Mouse (Mus musculus) heart, embryonic 11.5 days (tissue): Measurements from ENCODE around the gene Gsta4. TPM values are rescaled to one million over a fixed set of nuclear protein-coding genes. Genes with fewer than 3 reads are reported as not detected.
A peak's percentile ranks its signal among the peaks of the same experiment; 100 is the strongest.

Experiments used
- ATAC-seq: fragments of 200-750 bp; cut with Nextera tagmentation; replicated peaks from 2 replicates; pipeline ENCODE4 v1.8.0; 2017; ENCODE audit warnings: moderate library complexity; ENCODE audit not compliant: insufficient number of reproducible peaks, low FRiP score, low TSS enrichment
- H3K27ac ChIP-seq: fragments of 300-500 bp; sonication (generic); 2 replicates; pipeline ENCODE4 v1.5.1; 2014; ENCODE audit warnings: mild to moderate bottlenecking, low read depth, low read length
- H3K27me3 ChIP-seq: fragments of 300-500 bp; sonication (generic); 2 replicates; pipeline ENCODE4 v1.6.1; 2014; ENCODE audit warnings: mild to moderate bottlenecking, low read length, mixed read lengths; ENCODE audit not compliant: control insufficient read depth, insufficient read depth
- H3K36me3 ChIP-seq: fragments of 300-500 bp; sonication (generic); 2 replicates; pipeline ENCODE4 v1.6.1; 2014; ENCODE audit warnings: mild to moderate bottlenecking, low read length, moderate library complexity, mixed read lengths; ENCODE audit not compliant: control insufficient read depth, insufficient read depth
- H3K4me1 ChIP-seq: fragments of 300-500 bp; sonication (generic); 2 replicates; pipeline ENCODE4 v1.6.1; 2014; ENCODE audit warnings: low read length; ENCODE audit not compliant: control insufficient read depth, insufficient read depth
- H3K4me2 ChIP-seq: fragments of 300-500 bp; sonication (generic); 2 replicates; pipeline ENCODE4 v1.6.1; 2014; ENCODE audit warnings: mild to moderate bottlenecking, moderate library complexity
- H3K4me3 ChIP-seq: fragments of 300-500 bp; sonication (generic); 2 replicates; pipeline ENCODE4 v1.5.1; 2014; ENCODE audit warnings: low read depth, low read length
- H3K9ac ChIP-seq: fragments of 300-500 bp; sonication (generic); 2 replicates; pipeline ENCODE4 v1.6.1; 2014; ENCODE audit warnings: mild to moderate bottlenecking, low read depth, low read length, moderate library complexity
- H3K9me3 ChIP-seq: fragments of 300-500 bp; sonication (generic); replicated peaks from 2 replicates; pipeline ENCODE4 v1.6.1; 2016; ENCODE audit warnings: low read length; ENCODE audit not compliant: control insufficient read depth
- WGBS: fragments of 180-500 bp; shearing (Covaris S2); extraction: QIAGEN DNeasy Blood & Tissue Kit; methylation state at CpG from one replicate; pipeline ENCODE4 v1.1.7; 2014; ENCODE audit not compliant: insufficient replicate concordance; 5-methylcytosine and 5-hydroxymethylcytosine counted together
- polyA plus RNA-seq: library from polyadenylated mRNA; unstranded; fragments of >200 nt; fragmentation: Nextera tagmentation; extraction: Ambion mirVana; gene quantifications from 2 replicates; pipeline ENCODE4 v1.2.1, GENCODE M21; 2014

Gsta4 gene
- polyA plus RNA-seq, 1 experiment from 2014 or later, result 87.5 TPM

DNA sequence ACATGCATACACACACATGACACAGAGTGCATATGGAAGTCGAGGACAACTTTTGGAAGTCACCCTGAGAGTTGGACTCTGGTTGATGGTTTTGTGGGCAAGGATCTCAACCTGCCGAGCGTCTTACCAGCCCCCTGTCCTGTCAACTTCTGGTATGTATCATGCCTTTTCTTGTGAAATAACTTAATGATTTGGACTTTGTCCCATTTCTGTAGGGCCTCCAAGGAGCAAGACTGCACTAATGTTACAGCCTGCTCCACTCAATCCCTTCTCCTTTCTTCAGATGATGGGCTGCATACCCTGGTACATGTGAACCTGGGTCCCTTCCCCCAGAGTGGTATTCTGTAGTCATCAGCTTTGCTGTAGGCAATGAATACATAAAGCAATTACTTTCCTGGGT lies 27.5 kb downstream of the Gsta4 start:
- ATAC-seq, result no peak
- Histone ChIP-seq H3K36me3 (peaks cover 13% of the 10 kb centered on the region; the same call in 1 of the 2 replicates), H3K9ac (no peak overlapping the region), H3K4me3 (no peak overlapping the region), H3K4me2 (no peak overlapping the region), H3K4me1 (peaks cover 9% of the 10 kb centered on the region; the same call in 1 of the 2 replicates), H3K9me3 (no peaks in the 10 kb centered on the region), H3K27ac (no peak overlapping the region), H3K27me3 (no peaks in the 10 kb centered on the region)
- 91% methylated on average over 3 of the region's 3 CpGs for WGBS

GRCm38 (mm10) chr9:78210821-78211220 lies 28.2 kb downstream of the Gsta4 start:
- H3K27ac ChIP-seq, result no peak overlapping the region
- WGBS, result 98% methylated on average over 2 of the region's 2 CpGs
- peaks cover 6% of the 10 kb centered on the region; the same call in 1 of the 2 replicates for H3K36me3 ChIP-seq
- H3K4me2 ChIP-seq, result no peak overlapping the region
- no peaks in the 10 kb centered on the region for H3K27me3 ChIP-seq
- peaks cover 9% of the 10 kb centered on the region; the same call in 1 of the 2 replicates for H3K4me1 ChIP-seq
- H3K9ac ChIP-seq, result no peak overlapping the region
- ATAC-seq, result no peak
- H3K9me3 ChIP-seq, result no peaks in the 10 kb centered on the region
- no peak overlapping the region for H3K4me3 ChIP-seq

DNA sequence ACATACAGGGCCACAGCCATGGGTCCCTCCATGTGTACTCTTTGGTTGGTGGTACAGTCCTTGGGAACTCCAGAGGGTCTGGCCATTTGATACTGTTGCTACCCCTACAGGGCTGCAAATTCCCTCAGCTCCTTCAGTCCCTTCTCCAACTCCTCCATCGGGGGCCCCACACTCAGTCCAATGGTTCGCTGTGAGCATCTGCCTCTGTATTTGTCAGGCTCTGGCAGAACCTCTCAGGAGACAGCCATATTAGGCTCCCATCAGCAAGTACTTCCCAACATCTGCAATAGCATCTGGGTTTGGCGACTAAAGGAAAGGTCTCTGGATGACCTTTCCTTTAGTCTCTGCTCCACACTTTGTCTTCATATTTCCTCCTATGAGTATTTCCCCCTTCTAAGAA lies 28.9 kb downstream of the Gsta4 start:
- WGBS, result 81% methylated on average over 3 of the region's 3 CpGs
- H3K36me3 ChIP-seq, result peaks cover 6% of the 10 kb centered on the region; the same call in 1 of the 2 replicates
- peaks cover 9% of the 10 kb centered on the region; the same call in 1 of the 2 replicates for H3K4me1 ChIP-seq
- H3K4me3 ChIP-seq, result no peak overlapping the region
- H3K27ac ChIP-seq, result peak overlapping the region; percentile 80
- no peak for ATAC-seq
- no peaks in the 10 kb centered on the region for H3K27me3 ChIP-seq
- no peak overlapping the region for H3K4me2 ChIP-seq
- no peaks in the 10 kb centered on the region for H3K9me3 ChIP-seq
- H3K9ac ChIP-seq, result no peak overlapping the region

DNA sequence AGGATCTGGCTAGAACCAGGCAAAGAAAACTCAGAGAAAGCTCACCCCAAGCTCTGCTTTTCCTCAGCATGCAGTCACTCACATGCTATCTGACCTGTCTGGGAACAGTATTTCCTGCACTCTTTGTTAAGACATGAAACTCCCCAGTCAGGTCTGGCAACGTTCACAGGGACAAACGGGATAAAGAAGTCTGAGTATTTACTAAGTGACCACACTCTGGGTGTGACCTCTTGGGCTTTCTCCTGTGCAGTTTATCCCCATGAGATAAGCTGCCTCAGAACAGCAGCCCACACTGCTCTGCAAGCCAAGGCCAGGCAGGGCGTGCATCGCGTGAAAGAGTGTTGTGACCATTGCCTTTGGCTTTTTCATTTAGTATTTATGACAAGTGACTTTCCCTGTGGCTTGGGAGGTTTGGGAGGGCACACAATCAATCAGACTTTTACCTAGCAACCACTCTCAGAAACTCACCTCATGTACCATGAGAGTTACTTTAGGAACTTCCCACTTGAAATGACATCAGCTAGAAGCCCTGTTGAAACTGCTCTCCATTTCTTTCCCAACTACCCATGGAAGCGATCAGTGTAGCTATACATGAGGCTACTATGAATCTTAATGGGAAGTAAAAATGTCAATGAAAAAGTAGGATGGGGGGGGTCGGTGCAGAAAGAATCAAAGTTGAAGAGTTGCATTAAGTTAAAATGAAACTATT lies 29.9 kb downstream of the Gsta4 start:
- Histone ChIP-seq H3K27me3 (no peaks in the 10 kb centered on the region), H3K4me2 (no peak overlapping the region), H3K36me3 (peaks cover 6% of the 10 kb centered on the region; the same call in 1 of the 2 replicates), H3K9ac (no peak overlapping the region), H3K9me3 (no peaks in the 10 kb centered on the region), H3K4me1 (peaks cover 9% of the 10 kb centered on the region; the same call in 1 of the 2 replicates), H3K4me3 (no peak overlapping the region), H3K27ac (peak overlapping the region; percentile 80)
- ATAC-seq, result peak; percentile 65
- 35% methylated on average over 7 of the region's 7 CpGs for WGBS

DNA sequence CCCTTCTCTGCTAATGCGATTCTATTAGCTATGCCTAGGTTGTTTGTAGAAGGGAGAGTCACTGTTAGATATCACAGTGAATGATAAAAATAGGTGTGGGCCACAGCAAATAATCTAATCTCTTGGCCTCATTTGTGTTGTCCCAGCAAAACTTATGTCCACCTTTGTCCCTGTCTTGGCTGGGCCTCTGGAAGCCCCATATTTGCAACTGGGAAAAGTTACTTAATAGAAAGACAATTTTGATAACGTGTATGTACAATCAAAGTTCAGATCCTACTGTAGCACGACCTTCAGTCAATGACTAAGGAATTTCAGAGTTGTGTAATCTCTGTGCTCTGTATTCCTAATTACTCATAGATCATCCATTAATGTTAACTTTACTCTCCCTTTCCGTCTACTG lies 34.5 kb downstream of the Gsta4 start:
- Histone ChIP-seq H3K27ac (no peak overlapping the region), H3K9ac (no peak overlapping the region), H3K4me1 (peaks cover 9% of the 10 kb centered on the region; the same call in 1 of the 2 replicates), H3K9me3 (no peaks in the 10 kb centered on the region), H3K36me3 (no peaks in the 10 kb centered on the region), H3K4me3 (no peak overlapping the region), H3K27me3 (no peaks in the 10 kb centered on the region), H3K4me2 (no peak overlapping the region)
- no peak for ATAC-seq
- WGBS, result 70% methylated on average over 4 of the region's 4 CpGs

- H3K36me3 ChIP-seq, result no peaks in the 10 kb centered on the region
- no peak for ATAC-seq
- H3K4me1 ChIP-seq, result no peaks in the 10 kb centered on the region; the same call in 1 of the 2 replicates
- no peak overlapping the region for H3K27ac ChIP-seq
- no peaks in the 10 kb centered on the region for H3K9me3 ChIP-seq
- no peak overlapping the region for H3K9ac ChIP-seq
- H3K4me3 ChIP-seq, result no peak overlapping the region
- H3K27me3 ChIP-seq, result no peaks in the 10 kb centered on the region
- 42% methylated on average over 8 of the region's 8 CpGs for WGBS
- H3K4me2 ChIP-seq, result no peak overlapping the region
Observed at GRCm38 (mm10) chr9:78222616-78223015, 40.0 kb downstream of the Gsta4 start.

DNA sequence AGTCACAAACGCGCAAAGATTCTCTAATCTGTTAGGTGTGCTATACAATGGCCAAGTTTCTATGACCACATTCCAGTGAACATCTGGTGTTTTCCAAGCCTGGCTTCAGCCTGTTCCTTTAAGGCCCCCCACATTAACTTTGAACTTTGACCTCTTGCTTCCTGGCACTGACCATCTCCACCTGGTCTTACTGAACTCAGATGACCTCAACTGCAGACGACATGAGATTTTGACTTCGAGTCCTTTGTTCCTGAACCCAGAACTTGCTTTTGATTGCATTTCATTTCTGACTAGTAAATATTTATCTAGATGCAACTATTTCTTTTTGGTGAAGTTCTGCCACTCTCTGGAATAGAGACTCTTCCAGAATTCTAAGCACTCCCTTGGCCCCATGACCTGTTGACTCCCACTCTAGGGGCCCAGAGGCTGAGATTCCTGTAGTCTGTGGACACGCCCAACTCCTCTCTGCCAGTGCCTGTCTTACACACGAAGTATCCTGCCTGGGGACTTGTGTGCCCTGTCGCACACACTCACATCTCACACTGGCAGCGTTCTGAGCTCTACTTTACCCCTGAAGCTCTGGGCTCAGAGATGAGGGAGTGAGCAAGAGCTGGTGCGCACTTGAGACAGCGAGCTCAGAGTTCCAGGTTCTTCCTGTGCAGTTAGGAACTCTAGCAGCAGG lies 40.8 kb downstream of the Gsta4 start:
- Histone ChIP-seq H3K36me3 (no peaks in the 10 kb centered on the region), H3K4me1 (no peaks in the 10 kb centered on the region; the same call in 1 of the 2 replicates), H3K27me3 (no peaks in the 10 kb centered on the region), H3K9me3 (no peaks in the 10 kb centered on the region), H3K4me2 (no peak overlapping the region), H3K9ac (no peak overlapping the region), H3K4me3 (no peak overlapping the region), H3K27ac (no peak overlapping the region)
- no peak for ATAC-seq
- WGBS, result 65% methylated on average over 10 of the region's 10 CpGs

GRCm38 (mm10) chr9:78224418-78224817 lies 41.8 kb downstream of the Gsta4 start:
- 77% methylated on average over 2 of the region's 2 CpGs for WGBS
- H3K4me1 ChIP-seq, result no peaks in the 10 kb centered on the region; the same call in 1 of the 2 replicates
- no peak overlapping the region for H3K27ac ChIP-seq
- no peaks in the 10 kb centered on the region for H3K27me3 ChIP-seq
- no peak for ATAC-seq
- H3K9ac ChIP-seq, result no peak overlapping the region
- no peak overlapping the region for H3K4me2 ChIP-seq
- no peaks in the 10 kb centered on the region for H3K36me3 ChIP-seq
- no peaks in the 10 kb centered on the region for H3K9me3 ChIP-seq
- no peak overlapping the region for H3K4me3 ChIP-seq
